Mouse (Mus musculus) MEL (cell line): Measurements from ENCODE around the gene Cct3. TPM values are rescaled to one million over a fixed set of nuclear protein-coding genes. Genes with fewer than 3 reads are reported as not detected.

Experiments
- DNase-seq: peaks from one replicate; pipeline ENCODE4 v3.0.0; 2011; ENCODE audit warnings: low read depth, low spot score
- H3K27ac ChIP-seq: 2 replicates; pipeline ENCODE4 v1.5.1; 2012; ENCODE audit warnings: low read depth, mild to moderate bottlenecking, control low read depth, low read length, moderate library complexity; ENCODE audit not compliant: control insufficient read depth
- H3K27me3 ChIP-seq, 2 experiments: fragments of 150-350 bp in 1 of 2; sonication (generic) in 1 of 2; 2 replicates each; pipeline ENCODE4 v1.6.1; 2012; ENCODE audit warnings: low read length in 2 of 2, mild to moderate bottlenecking in 2 of 2, improper control_type of control experiment in 1 of 2, moderate library complexity in 1 of 2; ENCODE audit not compliant: insufficient read depth in 2 of 2, control insufficient read depth in 1 of 2
- H3K36me3 ChIP-seq, 2 experiments: 2 replicates each; pipeline ENCODE4 v1.6.1; 2012 to 2014; ENCODE audit warnings: low read length in 2 of 2, improper control_type of control experiment in 1 of 2, inconsistent platforms in 1 of 2, mild to moderate bottlenecking in 1 of 2; ENCODE audit not compliant: insufficient read depth in 2 of 2, control insufficient read depth in 1 of 2
- H3K4me1 ChIP-seq, 2 experiments: fragments of 150-350 bp in 1 of 2; sonication (generic) in 1 of 2; 2 replicates each; pipeline ENCODE4 v1.6.1; 2012; ENCODE audit warnings: low read length in 2 of 2, improper control_type of control experiment in 1 of 2, mild to moderate bottlenecking in 1 of 2; ENCODE audit not compliant: insufficient read depth in 2 of 2, control insufficient read depth in 1 of 2
- H3K4me3 ChIP-seq, 2 experiments: fragments of 150-350 bp in 1 of 2; sonication (generic) in 1 of 2; 2 replicates each; pipeline ENCODE4 v1.5.1; 2012; ENCODE audit warnings: low read depth in 2 of 2, low read length in 2 of 2, mild to moderate bottlenecking in 2 of 2, moderate library complexity in 2 of 2, control low read depth in 1 of 2, improper control_type of control experiment in 1 of 2; ENCODE audit not compliant: control insufficient read depth in 1 of 2, insufficient read depth in 1 of 2
- H3K79me2 ChIP-seq: 2 replicates; pipeline ENCODE4 v1.6.1; 2012; ENCODE audit warnings: mild to moderate bottlenecking, low read length, moderate library complexity; ENCODE audit not compliant: control insufficient read depth, poor library complexity, insufficient read depth
- H3K9ac ChIP-seq: 2 replicates; pipeline ENCODE4 v1.6.1; 2012; ENCODE audit warnings: low read depth, mild to moderate bottlenecking, control low read depth, low read length, moderate library complexity; ENCODE audit not compliant: control insufficient read depth, poor library complexity, severe bottlenecking
- H3K9me3 ChIP-seq: fragments of 150-350 bp; sonication (generic); replicated peaks from 2 replicates; pipeline ENCODE4 v1.6.1; 2012; ENCODE audit warnings: mild to moderate bottlenecking, low read length, improper control_type of control experiment, moderate library complexity; ENCODE audit not compliant: insufficient read depth
- BHLHE40 ChIP-seq: IDR thresholded peaks from 2 replicates; pipeline ENCODE4 v1.6.1; 2012; ENCODE audit warnings: low read depth, mild to moderate bottlenecking, inconsistent platforms, low read length, improper control_type of control experiment, borderline replicate concordance
- CHD2 ChIP-seq: IDR thresholded peaks from 2 replicates; pipeline ENCODE4 v1.6.1; 2011; ENCODE audit warnings: low read length, improper control_type of control experiment
- E2F4 ChIP-seq: IDR thresholded peaks from 2 replicates; pipeline ENCODE4 v1.6.1; 2011; ENCODE audit warnings: low read depth, low read length, improper control_type of control experiment, borderline replicate concordance
- ELF1 ChIP-seq: IDR thresholded peaks from 2 replicates; pipeline ENCODE4 v1.6.1; 2014; ENCODE audit warnings: low read depth, mild to moderate bottlenecking, inconsistent platforms, low read length, improper control_type of control experiment, moderate library complexity
- ETS1 ChIP-seq: IDR thresholded peaks from 2 replicates; pipeline ENCODE4 v1.6.1; 2012; ENCODE audit warnings: low read depth, mild to moderate bottlenecking, inconsistent platforms, low read length, improper control_type of control experiment, moderate library complexity
- GABPA ChIP-seq: IDR thresholded peaks from 2 replicates; pipeline ENCODE4 v1.6.1; 2012; ENCODE audit warnings: low read depth, mild to moderate bottlenecking, inconsistent platforms, low read length, improper control_type of control experiment, moderate library complexity
- GATA1 ChIP-seq: IDR thresholded peaks from 2 replicates; pipeline ENCODE4 v1.6.1; 2011; ENCODE audit warnings: low read depth, low read length, improper control_type of control experiment
- HCFC1 ChIP-seq: IDR thresholded peaks from 2 replicates; pipeline ENCODE4 v1.6.1; 2012; ENCODE audit warnings: low read depth, mild to moderate bottlenecking, inconsistent platforms, low read length, improper control_type of control experiment, moderate library complexity
- MAFK ChIP-seq: IDR thresholded peaks from 2 replicates; pipeline ENCODE4 v1.6.1; 2011; ENCODE audit warnings: low read depth, mild to moderate bottlenecking, low read length, improper control_type of control experiment, borderline replicate concordance
- NRF1 ChIP-seq: IDR thresholded peaks from 2 replicates; pipeline ENCODE4 v1.6.1; 2014; ENCODE audit warnings: low read depth, mild to moderate bottlenecking, inconsistent platforms, low read length, improper control_type of control experiment, moderate library complexity; ENCODE audit not compliant: poor library complexity, insufficient read depth, severe bottlenecking
- POLR2A ChIP-seq, 2 experiments: IDR thresholded peaks; 2 replicates each; pipeline ENCODE4 v1.6.1; 2011 to 2012; ENCODE audit warnings: low read length in 2 of 2, mild to moderate bottlenecking in 2 of 2, control low read depth in 1 of 2, improper control_type of control experiment in 1 of 2, low read depth in 1 of 2, moderate library complexity in 1 of 2; ENCODE audit not compliant: control insufficient read depth in 1 of 2, insufficient read depth in 1 of 2, poor library complexity in 1 of 2
- POLR2AphosphoS2 ChIP-seq: IDR thresholded peaks from 2 replicates; pipeline ENCODE4 v1.6.1; 2011; ENCODE audit warnings: low read length, improper control_type of control experiment
- POLR2AphosphoS5 ChIP-seq: IDR thresholded peaks from 2 replicates; pipeline ENCODE4 v1.6.1; 2012; ENCODE audit warnings: low read depth, borderline replicate concordance, mild to moderate bottlenecking, inconsistent platforms, low read length, moderate library complexity, mixed read lengths
- RAD21 ChIP-seq: IDR thresholded peaks from 2 replicates; pipeline ENCODE4 v1.6.1; 2011; ENCODE audit warnings: mild to moderate bottlenecking, low read depth, low read length, improper control_type of control experiment
- TAL1 ChIP-seq: IDR thresholded peaks from 2 replicates; pipeline ENCODE4 v1.6.1; 2012; ENCODE audit warnings: mild to moderate bottlenecking, inconsistent platforms, low read length, moderate library complexity, mixed read lengths
- TCF12 ChIP-seq: IDR thresholded peaks from 2 replicates; pipeline ENCODE4 v1.6.1; 2014; ENCODE audit warnings: low read depth, mild to moderate bottlenecking, inconsistent platforms, low read length, improper control_type of control experiment, moderate library complexity
- USF2 ChIP-seq, 2 experiments: IDR thresholded peaks; 2 replicates each; pipeline ENCODE4 v1.6.1; 2011 to 2012; ENCODE audit warnings: improper control_type of control experiment in 2 of 2, low read length in 2 of 2, borderline replicate concordance in 1 of 2, inconsistent platforms in 1 of 2, low read depth in 1 of 2, mild to moderate bottlenecking in 1 of 2; ENCODE audit not compliant: insufficient read depth in 1 of 2
- ZNF384 ChIP-seq: IDR thresholded peaks from 2 replicates; pipeline ENCODE4 v1.6.1; 2012; ENCODE audit warnings: low read depth, mild to moderate bottlenecking, inconsistent platforms, low read length, improper control_type of control experiment
- polyA plus RNA-seq, 2 experiments: library from polyadenylated mRNA; stranded (reverse) in 1 of 2; unstranded in 1 of 2; fragments of >175 nt in 1 of 2; fragments of >200 nt in 1 of 2; gene quantifications; 2 replicates each; pipeline versions ENCODE4 v1.2.1 to v1.2.4; 2012; ENCODE audit warnings: low replicate concordance in 2 of 2, low read depth in 1 of 2; ENCODE audit not compliant: insufficient read length in 2 of 2, insufficient read depth in 1 of 2, missing spikeins in 1 of 2
- total RNA-seq: library from RNA; depleted of rRNA; stranded (reverse); fragments of 300-350 nt; gene quantifications from 2 replicates; pipeline ENCODE4 v1.2.3, GENCODE M21; 2012

Gene Cct3
- total and polyA plus RNA-seq, 3 experiments, result 777 to 1,549 (median 1,271) TPM

DNA sequence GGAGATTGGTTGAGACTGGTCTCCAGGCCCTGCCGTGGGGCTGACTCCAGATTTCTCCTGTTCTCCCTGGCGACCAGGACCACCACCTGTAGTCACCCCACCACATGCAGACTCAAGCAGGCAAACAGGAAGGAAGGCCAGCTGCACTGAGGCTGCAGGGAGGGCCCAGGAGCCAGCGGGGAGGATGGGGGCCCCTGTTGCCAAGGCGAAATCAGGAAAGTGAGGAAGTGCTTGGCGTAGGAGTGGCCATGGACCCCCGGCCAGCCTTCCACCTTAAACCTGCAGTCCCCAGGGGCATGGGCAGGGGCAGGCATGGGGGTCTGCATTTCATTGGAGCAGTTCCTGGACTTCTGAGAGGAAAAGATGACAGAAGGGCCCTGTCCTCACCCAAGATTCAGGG, 64.2 kb downstream of the Cct3 start:
- no peak overlapping the region for H3K9ac ChIP-seq
- no peak overlapping the region for H3K4me3 ChIP-seq
- DNase-seq, result no peak
- H3K9me3 ChIP-seq, result no peaks in the 10 kb centered on the region
- no peaks in the 10 kb centered on the region for H3K4me1 ChIP-seq
- no peaks in the 10 kb centered on the region for H3K79me2 ChIP-seq
- H3K27me3 ChIP-seq, result no peaks in the 10 kb centered on the region
- H3K36me3 ChIP-seq, result peaks cover 0 to 8% of the 10 kb centered on the region in 2 experiments; a peak in 2 of 4 replicates
- TF ChIP-seq ETS1 (no peak), ZNF384 (no peak), CHD2 (no peak), GATA1 (no peak), GABPA (no peak), POLR2AphosphoS2 (no peak), BHLHE40 (no peak), E2F4 (no peak), RAD21 (no peak), POLR2A (IDR thresholded peaks at IDR 0.05; ENCODE audit: control insufficient read depth in 1 of 2, insufficient read depth in 1 of 2, low read depth in 1 of 2, low read length in 2 of 2, poor library complexity in 1 of 2) (no peak), HCFC1 (no peak), NRF1 (no peak), POLR2AphosphoS5 (no peak), TAL1 (no peak), TCF12 (no peak), MAFK (no peak)
- no peak overlapping the region for H3K27ac ChIP-seq

GRCm38 (mm10) chr3:88361612-88362313, 64.8 kb downstream of the Cct3 start:
- no peak overlapping the region for H3K27ac ChIP-seq
- H3K9ac ChIP-seq, result no peak overlapping the region

More at GRCm38 (mm10) chr3:88361612-88362313, 64.8 kb downstream of the Cct3 start:
- TF ChIP-seq TCF12, result no peak
- no peak for TF ChIP-seq ELF1
- TF ChIP-seq ETS1, result no peak
- TF ChIP-seq USF2 (IDR thresholded peaks at IDR 0.05; ENCODE audit: borderline replicate concordance in 1 of 2, insufficient read depth in 1 of 2, low read depth in 1 of 2, low read length in 2 of 2), result no peak
- H3K4me1 ChIP-seq, result no peaks in the 10 kb centered on the region
- no peaks in the 10 kb centered on the region for H3K79me2 ChIP-seq
- H3K27me3 ChIP-seq, result no peaks in the 10 kb centered on the region
- peaks cover 0 to 6% of the 10 kb centered on the region in 2 experiments; a peak in 2 of 4 replicates for H3K36me3 ChIP-seq
- H3K4me3 ChIP-seq, result no peak overlapping the region
- no peaks in the 10 kb centered on the region for H3K9me3 ChIP-seq
- DNase-seq, result no peak
